Mouse (Mus musculus) 3134 (cell line): Measurements from ENCODE around the gene Hvcn1.
"Not testable (repeated sequence)": the region's sequence is repeated elsewhere in the genome, so short reads cannot be mapped to it uniquely, and the experiment has no call there.

Source experiments
- DNase-seq: peaks from one replicate; pipeline ENCODE4 v3.0.0-alpha.2; 2011; ENCODE audit warnings: low spot score; ENCODE audit not compliant: insufficient read length; ENCODE audit errors: extremely low read depth

Hvcn1 gene

GRCm38 (mm10) chr5:122200872-122201271 is 5.7 kb upstream of the Hvcn1 start:
- no peak for DNase-seq

DNA sequence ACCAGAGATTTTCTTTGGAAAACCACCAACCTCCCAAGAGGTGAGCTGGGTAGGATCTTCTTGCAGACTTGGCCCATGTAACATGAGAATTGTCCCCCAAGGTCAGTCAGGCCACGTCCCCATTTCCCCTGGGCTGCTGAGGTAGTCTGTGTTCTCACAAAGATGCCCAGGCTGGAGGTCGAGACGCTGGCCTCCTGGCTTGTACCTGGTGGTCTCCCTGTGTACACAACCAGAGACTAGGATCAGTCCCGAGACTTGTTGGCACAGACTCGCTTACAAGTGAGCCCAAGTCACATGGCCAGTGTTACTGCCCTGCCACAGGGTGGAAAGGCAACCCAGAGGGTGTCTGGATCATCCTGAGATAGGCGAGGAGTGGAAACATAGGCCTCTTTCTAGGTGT is 4.7 kb upstream of the Hvcn1 start:
- DNase-seq: no peak

DNA sequence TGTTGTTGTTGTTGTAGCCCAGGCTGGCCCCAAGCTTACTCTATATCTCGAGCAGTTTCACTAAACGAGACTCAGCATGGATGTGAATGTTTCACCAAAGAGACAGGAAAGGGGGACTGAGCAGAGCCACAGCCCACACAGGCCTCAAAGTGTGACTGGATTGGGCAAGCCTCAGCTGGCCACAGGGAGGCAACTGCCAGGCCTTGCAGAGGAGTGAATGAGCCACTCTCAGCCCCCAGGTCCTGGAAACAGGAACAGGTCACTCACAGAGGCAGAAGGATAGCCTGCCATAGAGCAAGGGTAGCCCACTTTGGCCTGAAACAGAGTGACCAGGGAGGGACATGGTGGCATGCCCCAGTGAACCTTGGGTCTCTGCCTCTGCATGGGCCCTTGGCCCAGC is 2.4 kb upstream of the Hvcn1 start:
- no peak for DNase-seq

GRCm38 (mm10) chr5:122208909-122209308 is 2.3 kb downstream of the Hvcn1 start:
- no peak for DNase-seq

DNA sequence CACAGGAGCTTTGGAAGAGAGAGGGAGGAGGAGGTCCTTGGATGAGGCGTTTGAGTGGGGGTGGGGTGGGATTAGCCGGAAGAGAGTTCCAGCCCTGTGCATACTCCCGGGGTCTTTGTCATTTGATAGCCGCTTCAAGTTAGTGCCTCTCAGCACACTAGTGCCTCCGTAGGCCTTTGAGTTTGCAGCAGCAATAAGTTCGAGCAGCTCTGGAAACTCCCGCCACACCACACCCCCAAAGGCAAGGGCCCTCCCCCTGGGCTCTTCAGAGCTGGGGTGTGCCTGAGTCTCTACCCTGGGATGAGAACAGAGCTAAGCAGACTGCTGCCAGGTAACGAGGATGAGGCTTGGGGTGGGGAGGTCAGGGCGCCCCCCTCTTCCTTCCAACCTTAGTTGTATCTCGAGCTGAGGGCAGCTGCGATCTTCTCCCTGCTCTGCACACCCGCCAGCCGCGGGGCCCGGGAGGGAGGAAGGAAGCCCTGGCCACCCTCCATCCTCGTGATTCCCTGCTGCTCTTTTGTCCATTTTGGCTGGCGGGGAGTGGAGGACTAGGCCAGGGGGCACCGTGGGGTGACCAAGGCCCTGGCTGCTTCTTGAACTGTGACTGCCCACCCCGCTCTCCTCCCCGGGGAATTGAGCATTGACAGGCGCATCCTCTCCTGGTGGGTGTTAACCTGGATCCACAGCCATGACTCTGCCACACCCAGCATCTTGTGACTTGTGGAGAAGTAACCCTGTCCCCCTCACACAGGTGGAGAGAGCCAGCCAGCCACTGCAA is 3.2 kb downstream of the Hvcn1 start:
- no peak for DNase-seq

DNA sequence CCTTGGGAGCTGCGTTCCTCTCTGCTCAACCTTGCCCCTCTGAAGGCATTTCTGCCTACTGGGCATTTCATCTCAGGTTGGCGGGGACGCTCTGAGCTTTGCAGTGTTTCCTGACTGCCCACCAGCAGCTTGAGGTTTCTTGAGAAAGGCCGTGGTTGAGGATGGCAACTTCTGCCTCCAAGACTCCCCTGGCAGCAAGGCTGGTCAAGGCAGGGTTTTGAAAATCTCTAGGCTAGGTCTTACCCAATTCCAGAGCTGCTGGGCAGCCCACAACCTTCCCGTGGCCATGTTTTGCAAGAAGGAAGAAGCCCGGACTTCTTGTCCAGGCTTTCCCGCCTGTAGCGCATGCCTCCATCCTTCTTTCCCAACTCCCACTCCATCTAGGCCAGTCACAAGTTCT is 4.3 kb downstream of the Hvcn1 start:
- DNase-seq: no peak

- DNase-seq: no peak
These were observed 5.5 kb downstream of the Hvcn1 start for GRCm38 (mm10) chr5:122212125-122212524.

DNA sequence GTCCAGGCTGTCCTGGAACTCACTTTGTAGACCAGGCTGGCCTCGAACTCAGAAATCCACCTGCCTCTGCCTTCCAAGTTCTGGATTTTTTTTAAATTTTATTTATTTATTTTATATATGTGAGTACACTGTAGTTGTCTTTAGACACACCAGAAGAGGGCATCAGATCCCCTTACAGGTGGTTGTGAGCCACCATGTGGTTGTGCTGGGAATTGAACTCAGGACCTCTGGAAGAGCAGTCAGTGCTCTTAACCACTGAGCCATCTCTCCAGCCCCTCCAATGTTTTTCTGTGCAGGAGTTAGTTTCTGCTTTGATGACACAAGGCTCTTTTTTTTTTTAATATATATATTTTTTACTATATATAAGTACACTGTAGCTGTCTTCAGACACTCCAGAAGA is 6.2 kb downstream of the Hvcn1 start:
- not testable (repeated sequence) for DNase-seq

- DNase-seq: no peak
These were observed 7.3 kb downstream of the Hvcn1 start for GRCm38 (mm10) chr5:122213861-122214260.

DNA sequence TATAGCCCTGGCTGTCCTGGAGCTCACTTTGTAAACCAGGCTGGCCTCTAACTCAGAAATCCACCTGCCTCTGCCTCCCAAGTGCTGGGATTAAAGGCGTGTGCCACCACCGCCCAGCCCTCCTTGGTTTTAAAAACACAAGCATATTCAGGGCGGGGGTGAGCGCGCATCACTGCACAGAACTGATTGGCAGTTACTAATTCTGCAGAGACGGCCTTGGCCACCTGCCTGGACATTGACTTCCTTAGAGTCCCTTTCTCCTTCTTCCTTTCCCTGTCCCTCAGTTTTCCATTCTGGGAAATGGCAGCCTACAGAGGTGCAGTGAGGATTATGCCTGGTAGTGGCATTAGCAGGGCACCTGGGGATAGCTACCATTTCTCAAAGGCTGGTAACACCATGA is 11.0 kb downstream of the Hvcn1 start:
- no peak for DNase-seq

DNA sequence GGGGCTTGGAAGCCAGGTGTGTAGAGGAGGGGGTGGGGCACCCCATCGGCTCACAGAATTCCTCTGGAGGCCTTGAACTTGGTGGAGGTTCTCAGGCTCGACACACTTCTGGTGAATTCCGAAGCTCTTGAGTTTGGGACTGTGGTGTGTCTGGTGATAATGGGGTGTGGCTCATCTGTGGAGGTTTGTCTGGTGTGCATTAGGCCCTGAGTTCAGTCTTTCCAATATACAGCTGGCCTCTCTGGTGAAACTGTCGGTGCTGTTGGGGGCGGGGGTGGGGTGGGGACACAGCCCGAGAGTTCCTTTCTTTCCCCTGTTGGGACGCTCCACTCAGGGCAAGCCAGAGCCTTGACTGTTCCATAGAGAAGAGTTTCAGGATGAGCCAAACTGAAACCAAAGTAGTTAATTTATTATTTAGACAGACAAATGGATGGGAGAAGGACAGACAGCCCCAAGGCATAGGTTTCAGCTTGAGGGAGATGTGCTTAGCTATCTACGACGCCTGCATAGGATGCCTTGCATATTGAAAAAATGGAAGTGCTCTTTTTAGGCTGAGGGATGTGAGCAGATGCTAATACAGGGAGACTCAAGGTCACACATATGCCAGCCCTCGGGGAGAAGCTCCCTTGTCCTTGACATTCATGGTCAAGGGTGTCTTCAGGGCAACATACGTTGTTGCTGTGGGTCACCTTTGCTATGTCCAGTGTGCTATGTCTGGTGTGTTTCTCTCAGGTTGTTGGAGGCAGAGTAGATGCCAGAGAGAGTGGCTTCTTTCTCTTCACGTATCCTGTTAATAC is 11.7 kb downstream of the Hvcn1 start:
- DNase-seq: no peak

GRCm38 (mm10) chr5:122218928-122219327 is 12.3 kb downstream of the Hvcn1 start:
- no peak for DNase-seq

GRCm38 (mm10) chr5:122219655-122220629 is 13.3 kb downstream of the Hvcn1 start:
- no peak for DNase-seq

GRCm38 (mm10) chr5:122221085-122221484 is 14.5 kb downstream of the Hvcn1 start:
- DNase-seq: no peak

- no peak for DNase-seq
These were observed 17.7 kb downstream of the Hvcn1 start for GRCm38 (mm10) chr5:122224291-122224690.

- no peak for DNase-seq
These were observed 21.7 kb downstream of the Hvcn1 start for GRCm38 (mm10) chr5:122228271-122228765.

- DNase-seq: no peak
These were observed 22.2 kb downstream of the Hvcn1 start for GRCm38 (mm10) chr5:122228772-122229171.

GRCm38 (mm10) chr5:122230816-122231215 is 24.2 kb downstream of the Hvcn1 start:
- DNase-seq: no peak

- DNase-seq: no peak
These were observed 24.8 kb downstream of the Hvcn1 start for GRCm38 (mm10) chr5:122231431-122231830.

- DNase-seq: no peak
These were observed 25.4 kb downstream of the Hvcn1 start for GRCm38 (mm10) chr5:122232004-122232403.
